Mouse (Mus musculus): ENCODE data around the gene Vps26a.
"Not testable (repeated sequence)": the region's sequence is repeated elsewhere in the genome, so short reads cannot be mapped to it uniquely, and the experiment has no call there.

The Vps26a gene

GRCm38 (mm10) chr10:62500916-62501615, 14.5 kb upstream of the Vps26a start:
- peak; percentile 60 for DNase-seq

GRCm38 (mm10) chr10:62500088-62500915, 13.7 kb upstream of the Vps26a start:
- DNase-seq: peak; percentile 83 to 85

- not testable (repeated sequence) for DNase-seq
Observed at GRCm38 (mm10) chr10:62491681-62492080, 5.1 kb upstream of the Vps26a start.

- DNase-seq: peak; percentile 51 to 62
Observed at GRCm38 (mm10) chr10:62488266-62488665, 1.7 kb upstream of the Vps26a start.

- DNase-seq: peak in 1 of 2 experiments; percentile 51
Observed at GRCm38 (mm10) chr10:62485878-62486582, 575 bp downstream of the Vps26a start.

GRCm38 (mm10) chr10:62481108-62481852, 5.3 kb downstream of the Vps26a start:
- DNase-seq: no peak

GRCm38 (mm10) chr10:62476980-62477379, 9.6 kb downstream of the Vps26a start:
- DNase-seq: no peak

GRCm38 (mm10) chr10:62474944-62475343, 11.7 kb downstream of the Vps26a start:
- no peak for DNase-seq

GRCm38 (mm10) chr10:62471105-62471504, 15.5 kb downstream of the Vps26a start:
- no peak for DNase-seq

- no peak for DNase-seq
Observed at GRCm38 (mm10) chr10:62469736-62470135, 16.9 kb downstream of the Vps26a start.

- no peak for DNase-seq
Observed at GRCm38 (mm10) chr10:62461321-62461720, 25.3 kb downstream of the Vps26a start.

GRCm38 (mm10) chr10:62452001-62452400, 34.6 kb downstream of the Vps26a start:
- not testable (repeated sequence) for DNase-seq

- DNase-seq: no peak
Observed at GRCm38 (mm10) chr10:62450280-62450640, 36.3 kb downstream of the Vps26a start.

GRCm38 (mm10) chr10:62449364-62450279, 37.0 kb downstream of the Vps26a start, which contains the start of the genes 4930507D05Rik and Supv3l1:
4930507D05Rik (plus strand) TSS chr10:62449489.
Supv3l1 (minus strand) TSS chr10:62449738.
- DNase-seq: peak; percentile 96 to 98

- no peak for DNase-seq
Observed at GRCm38 (mm10) chr10:62430427-62430826, 56.2 kb downstream of the Vps26a start.

GRCm38 (mm10) chr10:62425081-62425871, 61.3 kb downstream of the Vps26a start:
- no peak for DNase-seq

GRCm38 (mm10) chr10:62422255-62422654, 64.3 kb downstream of the Vps26a start, which contains the start of gene Hkdc1:
Hkdc1 (minus strand) TSS chr10:62422491.
- DNase-seq: no peak

GRCm38 (mm10) chr10:62421127-62421526, 65.5 kb downstream of the Vps26a start:
- DNase-seq: no peak

- DNase-seq: no peak
Observed at GRCm38 (mm10) chr10:62420399-62420798, 66.2 kb downstream of the Vps26a start.

GRCm38 (mm10) chr10:62419422-62419821, 67.2 kb downstream of the Vps26a start:
- DNase-seq: no peak
